Mouse (Mus musculus): ENCODE data around the gene Xxylt1.

Gene Xxylt1

DNA sequence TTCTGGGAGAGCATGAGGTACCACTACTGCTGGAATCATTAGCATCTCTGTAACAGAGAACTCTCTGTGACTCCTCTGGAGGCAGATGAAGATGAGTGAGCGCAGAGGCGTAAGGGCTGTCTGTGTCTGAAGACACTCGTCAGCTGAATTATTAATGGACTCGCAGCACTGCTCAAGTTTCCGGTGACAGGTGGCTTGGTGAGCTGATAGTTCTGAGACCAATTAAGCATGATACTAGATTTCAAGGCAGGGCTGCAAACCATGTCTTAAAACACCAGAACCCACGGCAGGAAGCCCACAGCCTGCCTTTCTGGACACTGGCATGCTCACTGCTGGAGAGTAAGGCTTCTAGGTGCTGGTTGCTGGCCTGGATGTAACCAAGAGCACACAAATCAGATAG, 93.5 kb downstream of the Xxylt1 start:
- 82% methylated on average over 6 of the region's 6 CpGs for WGBS

- 63% methylated on average over 17 of the region's 17 CpGs for WGBS
These were observed 96.2 kb downstream of the Xxylt1 start for GRCm38 (mm10) chr16:30984826-30985545.

- 75% methylated on average over 5 of the region's 5 CpGs for WGBS
These were observed 97.1 kb downstream of the Xxylt1 start for GRCm38 (mm10) chr16:30984101-30984500.

- WGBS, result 61% methylated on average over 6 of the region's 6 CpGs
These were observed 97.5 kb downstream of the Xxylt1 start for GRCm38 (mm10) chr16:30983699-30984098.

DNA sequence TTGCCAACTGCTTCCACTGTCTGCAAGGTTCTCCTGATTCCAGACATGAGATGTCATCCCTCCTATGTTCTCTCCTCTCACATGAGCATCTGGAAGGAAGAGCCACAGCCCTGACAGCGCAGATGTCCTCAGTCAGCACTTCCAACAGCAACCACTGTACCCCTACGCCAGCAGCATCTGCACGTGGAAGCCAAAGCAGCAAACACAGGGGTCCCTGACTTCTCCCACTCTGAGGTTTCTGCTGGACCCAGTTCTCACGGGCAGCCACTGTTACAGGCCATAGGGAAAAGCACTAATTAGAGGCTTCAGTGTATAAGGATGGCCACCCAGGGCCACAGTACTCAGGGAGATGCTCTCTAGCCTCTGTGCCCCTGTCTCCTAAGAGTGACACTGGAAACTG, 98.0 kb downstream of the Xxylt1 start:
- 65% methylated on average over 4 of the region's 4 CpGs for WGBS

GRCm38 (mm10) chr16:30981345-30981744, 99.9 kb downstream of the Xxylt1 start:
- 52% methylated on average over 10 of the region's 10 CpGs for WGBS

DNA sequence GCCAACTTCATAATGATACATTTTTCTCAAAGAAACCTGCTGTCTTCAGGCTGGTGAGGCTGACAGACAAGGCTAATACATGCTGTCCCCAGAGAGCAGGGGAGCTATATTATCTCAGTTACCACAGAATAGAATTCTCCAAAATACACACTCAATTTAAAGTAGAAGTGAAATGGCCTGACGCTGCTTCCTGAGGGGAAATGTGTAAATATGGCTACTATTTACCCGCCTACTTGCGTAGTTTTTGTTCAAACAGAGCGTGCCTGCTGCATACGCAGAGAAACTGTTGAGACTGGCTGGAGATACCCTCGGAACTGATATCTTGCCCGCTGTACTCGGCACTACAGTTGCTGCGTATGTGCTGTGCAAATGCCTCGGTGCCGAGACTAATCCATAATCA, 101.3 kb downstream of the Xxylt1 start:
- WGBS, result 96% methylated on average over 11 of the region's 11 CpGs

GRCm38 (mm10) chr16:30977728-30978127, 103.5 kb downstream of the Xxylt1 start:
- 48% methylated on average over 6 of the region's 6 CpGs for WGBS

GRCm38 (mm10) chr16:30977186-30977585, 104.0 kb downstream of the Xxylt1 start:
- WGBS, result 10% methylated on average over 3 of the region's 3 CpGs

- 88% methylated on average over 12 of the region's 12 CpGs for WGBS
These were observed 106.7 kb downstream of the Xxylt1 start for GRCm38 (mm10) chr16:30974549-30974948.

DNA sequence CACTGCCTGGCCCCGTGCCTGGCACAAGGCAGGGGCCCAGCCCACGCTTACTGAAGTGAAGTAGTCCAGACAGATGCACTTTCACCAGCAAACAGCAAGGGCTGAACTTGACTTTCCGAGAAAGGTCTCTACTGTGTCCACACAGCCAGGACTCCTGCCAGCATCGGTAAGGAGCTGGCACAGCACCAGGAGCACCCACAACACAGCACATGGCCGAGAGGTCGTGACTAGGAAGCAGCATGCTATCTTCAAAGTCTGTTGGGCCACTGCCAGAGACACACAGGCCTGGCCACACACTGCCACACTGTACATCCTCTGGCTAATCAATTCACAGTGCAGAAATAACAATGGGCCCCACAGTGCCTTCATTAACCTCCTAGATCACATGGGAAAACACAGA, 107.8 kb downstream of the Xxylt1 start:
- WGBS, result 55% methylated on average over 6 of the region's 6 CpGs

DNA sequence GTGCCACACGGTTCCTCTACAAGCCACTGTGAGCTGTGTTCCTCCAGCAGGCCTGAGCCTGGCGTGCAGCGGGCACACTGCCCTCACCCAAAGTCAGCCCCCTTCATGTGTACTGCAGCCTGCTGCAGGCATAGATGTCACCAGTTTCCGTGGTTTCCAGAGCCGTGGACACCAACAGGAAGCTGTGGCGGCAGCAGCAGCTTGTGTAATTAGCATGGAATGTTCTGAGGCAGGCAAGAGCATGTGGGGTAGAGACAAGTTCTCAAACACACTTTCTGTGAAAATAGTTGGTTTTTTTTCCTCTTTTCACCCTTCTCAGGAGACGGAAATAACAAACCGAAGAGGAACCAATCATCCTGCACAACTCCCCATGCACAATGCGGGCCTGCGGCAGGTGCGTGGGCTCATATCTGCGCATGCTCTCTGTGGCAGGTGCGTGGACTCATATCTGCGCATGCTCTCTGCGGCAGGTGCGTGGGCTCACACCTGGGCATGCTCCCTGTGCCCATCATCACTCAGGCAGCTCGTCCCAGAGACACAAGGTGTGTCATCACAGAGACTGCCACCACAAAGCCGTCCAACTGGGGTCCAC, 109.2 kb downstream of the Xxylt1 start:
- WGBS, result 69% methylated on average over 18 of the region's 18 CpGs

- WGBS, result 83% methylated on average over 18 of the region's 18 CpGs
These were observed 111.8 kb downstream of the Xxylt1 start for GRCm38 (mm10) chr16:30969266-30970064.

DNA sequence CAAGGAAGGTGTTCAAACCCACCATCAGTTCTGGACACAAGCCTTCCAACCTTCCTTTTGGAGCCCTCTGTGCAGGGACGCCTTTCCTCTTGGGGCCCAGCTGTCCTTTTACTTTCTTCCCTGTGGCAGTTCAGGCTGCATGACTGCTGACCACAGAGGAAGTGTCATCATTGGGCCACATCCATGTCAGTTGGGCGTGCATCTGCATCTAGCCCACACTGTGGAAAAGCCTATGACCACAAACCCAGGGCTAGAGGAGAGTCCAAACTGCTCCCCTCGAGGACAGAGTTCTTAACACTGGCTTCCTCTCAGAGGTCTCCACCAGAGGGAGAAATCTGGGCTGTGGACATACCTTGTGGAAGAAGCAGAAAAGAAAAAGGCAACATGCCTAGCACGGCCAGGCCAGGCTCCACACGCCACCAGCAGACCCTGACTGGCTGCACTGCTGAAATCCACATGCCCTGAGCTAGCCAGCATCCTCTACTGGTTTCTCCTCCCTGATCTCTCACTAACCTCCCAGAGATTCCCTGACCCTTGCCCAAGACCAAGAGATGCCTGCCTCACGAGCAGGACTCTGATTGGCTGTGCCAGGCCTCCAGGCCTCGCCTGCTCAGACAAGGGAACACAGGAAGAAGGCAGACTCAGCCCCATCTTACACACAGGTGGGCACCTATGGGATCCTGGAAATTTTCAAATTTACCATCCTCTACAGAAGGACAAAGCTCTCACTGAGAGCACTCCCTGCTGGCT, 112.7 kb downstream of the Xxylt1 start:
- 89% methylated on average over 7 of the region's 7 CpGs for WGBS

GRCm38 (mm10) chr16:30966684-30967083, 114.5 kb downstream of the Xxylt1 start:
- WGBS, result 70% methylated on average over 5 of the region's 5 CpGs

GRCm38 (mm10) chr16:30964891-30965290, 116.3 kb downstream of the Xxylt1 start:
- 89% methylated on average over 7 of the region's 7 CpGs for WGBS

- WGBS, result 90% methylated on average over 6 of the region's 6 CpGs
These were observed 116.8 kb downstream of the Xxylt1 start for GRCm38 (mm10) chr16:30964411-30964810.

GRCm38 (mm10) chr16:30962515-30962914, 118.7 kb downstream of the Xxylt1 start:
- 88% methylated on average over 8 of the region's 8 CpGs for WGBS

- WGBS, result 98% methylated on average over 8 of the region's 8 CpGs
These were observed 120.1 kb downstream of the Xxylt1 start for GRCm38 (mm10) chr16:30961176-30961575.

GRCm38 (mm10) chr16:30960266-30960665, 121.0 kb downstream of the Xxylt1 start:
- 92% methylated on average over 4 of the region's 4 CpGs for WGBS

GRCm38 (mm10) chr16:30959692-30960091, 121.5 kb downstream of the Xxylt1 start:
- 87% methylated on average over 12 of the region's 12 CpGs for WGBS

GRCm38 (mm10) chr16:30956141-30956540, 125.1 kb downstream of the Xxylt1 start:
- WGBS, result 89% methylated on average over 8 of the region's 8 CpGs

Measured in cerebral cortex, adult 2 months (tissue).